Mouse (Mus musculus): Measurements from ENCODE around the gene Plagl2. TPM values are rescaled to one million over a fixed set of nuclear protein-coding genes. Genes with fewer than 3 reads are reported as not detected.

The Plagl2 gene
- polyA plus RNA-seq, 1 experiment: 29.3 TPM

DNA sequence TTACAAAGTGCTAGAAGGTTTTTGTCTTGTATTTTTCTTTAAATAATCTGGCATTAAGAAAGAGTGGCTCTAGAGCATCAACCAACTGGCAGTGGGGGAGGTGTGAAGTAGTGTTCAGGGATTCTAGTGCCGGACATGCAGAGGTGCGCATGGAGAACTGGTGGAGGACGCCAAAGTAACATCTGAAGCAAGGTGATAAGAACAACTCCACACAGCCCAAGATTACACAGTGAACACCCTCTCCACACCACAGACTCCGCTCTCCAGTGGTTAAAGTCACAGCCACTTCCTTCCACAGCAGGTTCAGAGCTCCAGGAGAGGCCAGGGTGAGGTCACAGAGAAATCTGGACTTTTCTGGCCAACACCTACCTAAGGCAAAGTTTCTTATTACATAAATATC lies 13.3 kb downstream of the Plagl2 start:
- no peaks in the 10 kb centered on the region for H3K27me3 ChIP-seq (ENCODE audit: control insufficient read depth, insufficient read depth, low read length)
- H3K4me3 ChIP-seq (ENCODE audit: control insufficient read depth, insufficient read depth, low read length): no peak overlapping the region
- peaks cover 33% of the 10 kb centered on the region for H3K36me3 ChIP-seq (ENCODE audit: control insufficient read depth, insufficient read depth, low read length)
- no peak for DNase-seq
- no peak overlapping the region for H3K27ac ChIP-seq (ENCODE audit: control insufficient read depth, insufficient read depth, low read length)
- 59% methylated on average over 4 of the region's 4 CpGs for WGBS
- TF ChIP-seq CTCF (IDR thresholded peaks at IDR 0.05; ENCODE audit: borderline replicate concordance, control insufficient read depth, extremely low read depth, insufficient read depth, low read length, poor library complexity): no peak
- no peak for TF ChIP-seq POLR2A (IDR thresholded peaks at IDR 0.05; ENCODE audit: control insufficient read depth, extremely low read depth, insufficient read depth, low read length, poor library complexity)
- H3K4me1 ChIP-seq (replicated peaks; ENCODE audit: control insufficient read depth, insufficient read depth, low read length): peaks cover 11% of the 10 kb centered on the region

DNA sequence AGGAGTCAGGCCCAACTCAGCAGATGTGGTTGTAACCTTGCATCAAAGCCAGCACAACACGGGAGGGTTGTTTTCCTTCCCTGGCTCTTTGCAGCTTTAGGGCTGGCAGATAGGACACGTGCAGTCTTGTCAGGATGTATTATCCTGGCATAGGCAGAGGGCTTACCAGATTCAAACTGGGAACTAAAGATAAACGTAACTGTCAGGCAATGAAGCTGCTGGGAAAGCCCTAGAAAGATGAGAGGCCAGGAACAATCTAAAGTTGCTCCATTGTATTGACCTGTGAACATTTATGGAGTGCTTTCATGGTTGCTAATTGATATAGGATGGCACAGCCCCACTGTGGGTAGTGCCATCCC lies 15.7 kb downstream of the Plagl2 start:
- Histone ChIP-seq H3K27me3 (ENCODE audit: control insufficient read depth, insufficient read depth, low read length) (no peaks in the 10 kb centered on the region), H3K4me3 (ENCODE audit: control insufficient read depth, insufficient read depth, low read length) (peak overlapping the region; percentile 99), H3K4me1 (replicated peaks; ENCODE audit: control insufficient read depth, insufficient read depth, low read length) (peaks cover 11% of the 10 kb centered on the region), H3K27ac (ENCODE audit: control insufficient read depth, insufficient read depth, low read length) (0 out of 2 replicates have a peak overlapping the region, but pooled peaks have one; percentile 32), H3K36me3 (ENCODE audit: control insufficient read depth, insufficient read depth, low read length) (peaks cover 9% of the 10 kb centered on the region)
- WGBS: 15% methylated on average over 3 of the region's 3 CpGs
- no peak for DNase-seq
- no peak for TF ChIP-seq CTCF (IDR thresholded peaks at IDR 0.05; ENCODE audit: borderline replicate concordance, control insufficient read depth, extremely low read depth, insufficient read depth, low read length, poor library complexity)

DNA sequence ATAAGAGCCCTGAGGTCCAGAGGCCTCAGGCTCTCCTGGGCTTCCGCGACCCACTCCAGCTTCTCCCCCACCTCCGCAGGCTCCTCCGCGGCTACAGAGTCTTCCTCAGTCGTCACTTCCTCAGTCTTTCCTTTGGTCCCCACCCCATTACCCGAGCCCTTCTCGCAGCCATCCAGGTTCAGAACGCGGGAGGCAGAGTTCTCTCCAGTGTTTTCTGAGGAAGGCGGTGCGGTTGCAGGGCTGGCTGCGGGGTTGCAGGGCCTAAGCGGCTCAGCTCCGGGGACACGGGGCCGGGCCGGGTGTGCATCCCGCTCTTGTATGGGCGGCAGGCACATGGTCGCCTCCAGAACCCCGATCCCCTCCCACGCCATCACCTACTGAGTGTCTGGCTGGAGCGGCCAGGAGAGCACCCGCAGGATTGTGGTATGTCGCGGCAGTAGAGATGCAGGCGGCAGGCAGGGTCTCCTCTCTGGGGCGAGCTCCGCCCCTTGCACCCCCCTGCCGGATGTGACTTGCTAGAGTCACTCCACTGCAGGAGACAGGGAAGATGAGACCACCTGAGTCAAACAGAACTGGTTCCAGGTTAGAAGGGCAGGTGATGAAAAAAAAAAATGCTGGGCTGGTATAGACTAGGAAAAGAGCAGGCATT lies 16.2 kb downstream of the Plagl2 start, which contains the start of gene Tspyl3:
Gene Tspyl3, minus strand, starts transcription at position 496 of the 649 bp plus-strand sequence.
- under 1% methylated on average over 31 of the region's 31 CpGs for WGBS
- H3K27ac ChIP-seq (ENCODE audit: control insufficient read depth, insufficient read depth, low read length): peak within 1 kb of the TSS; percentile 77
- H3K36me3 ChIP-seq (ENCODE audit: control insufficient read depth, insufficient read depth, low read length): peaks cover 4% of the 10 kb centered on the region
- no peaks in the 10 kb centered on the region for H3K27me3 ChIP-seq (ENCODE audit: control insufficient read depth, insufficient read depth, low read length)
- peak within 1 kb of the TSS; percentile 99 for H3K4me3 ChIP-seq (ENCODE audit: control insufficient read depth, insufficient read depth, low read length)
- TF ChIP-seq POLR2A (IDR thresholded peaks at IDR 0.05; ENCODE audit: control insufficient read depth, extremely low read depth, insufficient read depth, low read length, poor library complexity): no peak
- no peak; the same call in 1 of the 2 replicates for TF ChIP-seq CTCF (IDR thresholded peaks at IDR 0.05; ENCODE audit: borderline replicate concordance, control insufficient read depth, extremely low read depth, insufficient read depth, low read length, poor library complexity)
- peak; percentile 80 for DNase-seq
- peaks cover 11% of the 10 kb centered on the region for H3K4me1 ChIP-seq (replicated peaks; ENCODE audit: control insufficient read depth, insufficient read depth, low read length)

DNA sequence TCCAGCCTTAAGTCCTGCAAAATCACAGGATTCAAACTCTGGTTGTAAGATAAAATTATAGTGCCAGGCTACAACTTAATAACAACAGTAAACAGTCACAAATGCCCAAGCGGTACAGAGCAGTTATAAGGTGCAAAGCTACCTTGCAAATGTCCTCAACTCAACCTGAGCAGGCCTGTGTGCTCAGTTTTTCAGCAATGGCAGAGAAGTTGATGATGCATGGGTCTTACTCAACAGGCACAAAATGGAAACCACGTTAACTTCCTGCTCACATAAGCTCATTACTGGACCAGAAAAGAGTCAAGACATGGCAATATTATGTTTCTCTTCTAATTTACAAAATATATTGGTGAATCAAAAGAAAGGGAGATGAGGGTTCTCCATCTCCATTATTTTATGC lies 18.7 kb downstream of the Plagl2 start:
- peaks cover 11% of the 10 kb centered on the region for H3K4me1 ChIP-seq (replicated peaks; ENCODE audit: control insufficient read depth, insufficient read depth, low read length)

DNA sequence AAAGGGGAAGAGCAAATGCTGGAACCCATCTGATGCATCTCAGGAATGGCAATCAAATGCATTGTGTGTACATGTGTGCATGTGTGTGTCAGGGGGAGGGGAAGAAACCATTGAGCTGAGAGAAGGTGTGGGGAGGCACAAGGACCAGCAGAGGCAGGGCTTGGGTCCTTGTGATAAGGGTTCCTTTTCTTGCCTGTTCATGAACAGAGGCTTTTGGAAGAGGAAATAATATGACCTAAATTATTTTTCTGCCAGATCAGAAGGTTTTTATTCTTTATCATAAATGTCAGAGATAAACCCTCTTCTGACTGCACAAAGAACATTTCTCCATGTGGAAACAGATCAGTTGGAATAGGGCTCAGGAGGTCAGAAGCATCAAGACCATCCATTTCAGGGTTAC lies 19.1 kb downstream of the Plagl2 start:
- DNase-seq: no peak
- H3K27me3 ChIP-seq (ENCODE audit: control insufficient read depth, insufficient read depth, low read length): no peaks in the 10 kb centered on the region
- H3K36me3 ChIP-seq (ENCODE audit: control insufficient read depth, insufficient read depth, low read length): no peaks in the 10 kb centered on the region
- H3K4me1 ChIP-seq (replicated peaks; ENCODE audit: control insufficient read depth, insufficient read depth, low read length): peaks cover 11% of the 10 kb centered on the region
- no peak overlapping the region for H3K27ac ChIP-seq (ENCODE audit: control insufficient read depth, insufficient read depth, low read length)
- H3K4me3 ChIP-seq (ENCODE audit: control insufficient read depth, insufficient read depth, low read length): no peak overlapping the region
- no peak for TF ChIP-seq CTCF (IDR thresholded peaks at IDR 0.05; ENCODE audit: borderline replicate concordance, control insufficient read depth, extremely low read depth, insufficient read depth, low read length, poor library complexity)
- TF ChIP-seq POLR2A (IDR thresholded peaks at IDR 0.05; ENCODE audit: control insufficient read depth, extremely low read depth, insufficient read depth, low read length, poor library complexity): no peak

More for the DNA sequence above, 18.7 kb downstream of the Plagl2 start:
- Histone ChIP-seq H3K4me3 (ENCODE audit: control insufficient read depth, insufficient read depth, low read length) (no peak overlapping the region), H3K36me3 (ENCODE audit: control insufficient read depth, insufficient read depth, low read length) (no peaks in the 10 kb centered on the region), H3K27ac (ENCODE audit: control insufficient read depth, insufficient read depth, low read length) (no peak overlapping the region), H3K27me3 (ENCODE audit: control insufficient read depth, insufficient read depth, low read length) (no peaks in the 10 kb centered on the region)
- WGBS: 88% methylated on average over 2 of the region's 2 CpGs
- no peak for TF ChIP-seq POLR2A (IDR thresholded peaks at IDR 0.05; ENCODE audit: control insufficient read depth, extremely low read depth, insufficient read depth, low read length, poor library complexity)
- TF ChIP-seq CTCF (IDR thresholded peaks at IDR 0.05; ENCODE audit: borderline replicate concordance, control insufficient read depth, extremely low read depth, insufficient read depth, low read length, poor library complexity): no peak
- DNase-seq: no peak

DNA sequence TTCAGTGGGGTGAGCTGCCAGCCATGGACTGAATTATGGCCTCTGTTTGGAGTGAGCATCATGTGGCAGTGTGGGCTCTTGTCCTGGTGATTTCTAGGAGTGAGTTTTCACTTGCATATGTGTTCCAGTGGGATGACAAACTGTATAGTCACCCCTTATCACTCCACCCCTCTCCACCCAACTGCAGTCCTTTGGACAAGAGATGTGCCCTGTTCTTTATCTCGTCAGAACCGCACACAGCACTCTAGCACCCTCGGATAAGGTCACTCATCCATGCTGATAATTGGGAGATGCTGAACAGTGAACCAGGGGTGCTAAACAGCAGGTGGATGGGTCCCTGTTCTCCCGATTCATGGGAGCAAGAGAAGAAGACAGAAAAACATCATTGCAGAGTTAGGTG lies 19.6 kb downstream of the Plagl2 start:
- no peak for DNase-seq
- Histone ChIP-seq H3K4me3 (ENCODE audit: control insufficient read depth, insufficient read depth, low read length) (no peak overlapping the region), H3K36me3 (ENCODE audit: control insufficient read depth, insufficient read depth, low read length) (no peaks in the 10 kb centered on the region), H3K4me1 (replicated peaks; ENCODE audit: control insufficient read depth, insufficient read depth, low read length) (peaks cover 11% of the 10 kb centered on the region), H3K27ac (ENCODE audit: control insufficient read depth, insufficient read depth, low read length) (no peak overlapping the region), H3K27me3 (ENCODE audit: control insufficient read depth, insufficient read depth, low read length) (no peaks in the 10 kb centered on the region)
- TF ChIP-seq POLR2A (IDR thresholded peaks at IDR 0.05; ENCODE audit: control insufficient read depth, extremely low read depth, insufficient read depth, low read length, poor library complexity) (no peak), CTCF (IDR thresholded peaks at IDR 0.05; ENCODE audit: borderline replicate concordance, control insufficient read depth, extremely low read depth, insufficient read depth, low read length, poor library complexity) (no peak)
- WGBS: 98% methylated on average over 4 of the region's 4 CpGs

DNA sequence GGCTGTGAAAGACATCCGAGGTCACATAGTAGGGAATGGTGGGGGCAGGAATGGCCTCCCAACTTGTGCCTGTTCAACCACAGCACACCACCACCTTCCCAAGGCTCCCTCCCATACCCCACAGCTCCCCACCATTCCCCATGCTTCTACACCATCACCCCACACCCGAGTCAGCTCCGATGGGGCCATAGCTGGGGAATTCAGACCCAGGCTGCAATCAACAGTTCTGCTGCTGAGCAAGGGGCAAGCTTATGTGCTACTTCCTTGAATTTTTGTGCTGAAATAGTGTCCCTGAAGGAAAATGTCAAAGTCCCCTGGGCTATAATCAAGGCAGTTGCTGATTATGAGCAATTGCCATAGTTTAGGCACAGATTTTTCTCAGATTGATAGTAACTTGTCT lies 22.7 kb downstream of the Plagl2 start:
- Histone ChIP-seq H3K36me3 (ENCODE audit: control insufficient read depth, insufficient read depth, low read length) (no peaks in the 10 kb centered on the region), H3K4me3 (ENCODE audit: control insufficient read depth, insufficient read depth, low read length) (no peak overlapping the region), H3K27me3 (ENCODE audit: control insufficient read depth, insufficient read depth, low read length) (no peaks in the 10 kb centered on the region), H3K27ac (ENCODE audit: control insufficient read depth, insufficient read depth, low read length) (no peak overlapping the region), H3K4me1 (replicated peaks; ENCODE audit: control insufficient read depth, insufficient read depth, low read length) (peaks cover 20% of the 10 kb centered on the region)
- DNase-seq: no peak
- 89% methylated on average over 3 of the region's 3 CpGs for WGBS
- TF ChIP-seq CTCF (IDR thresholded peaks at IDR 0.05; ENCODE audit: borderline replicate concordance, control insufficient read depth, extremely low read depth, insufficient read depth, low read length, poor library complexity): no peak
- TF ChIP-seq POLR2A (IDR thresholded peaks at IDR 0.05; ENCODE audit: control insufficient read depth, extremely low read depth, insufficient read depth, low read length, poor library complexity): no peak

Data from thymus, adult 2 months (tissue).